Mouse (Mus musculus) neutrophil, adult 5-6 weeks (primary cell): ENCODE results near the gene Adm. TPM values are rescaled to one million over a fixed set of nuclear protein-coding genes. Genes with fewer than 3 reads are reported as not detected.
"Not testable (repeated sequence)": the region's sequence is repeated elsewhere in the genome, so short reads cannot be mapped to it uniquely, and the experiment has no call there.

Source experiments
- ATAC-seq: fragments of 151-379, 151-347 bp; 2 replicates; pipeline ENCODE4 v1.8.0; 2017; ENCODE audit warnings: mild to moderate bottlenecking, moderate TSS enrichment; ENCODE audit not compliant: insufficient number of reproducible peaks, poor library complexity, low FRiP score, severe bottlenecking; ENCODE audit errors: extremely low read depth
- total RNA-seq: library from RNA; stranded (forward); fragments of 200-1000 nt; gene quantifications from 2 replicates; pipeline ENCODE4 v1.2.3, GENCODE M21; 2017

The Adm gene
- 0.35 TPM in 1 of 2 replicates, not detected in the other for total RNA-seq

- ATAC-seq, result peak; percentile 21; the same call in 1 of the 2 replicates
Observed at GRCm38 (mm10) chr7:110627486-110628272, at the start of gene Adm. Gene Adm (plus strand): TSS chr7:110627661.

DNA sequence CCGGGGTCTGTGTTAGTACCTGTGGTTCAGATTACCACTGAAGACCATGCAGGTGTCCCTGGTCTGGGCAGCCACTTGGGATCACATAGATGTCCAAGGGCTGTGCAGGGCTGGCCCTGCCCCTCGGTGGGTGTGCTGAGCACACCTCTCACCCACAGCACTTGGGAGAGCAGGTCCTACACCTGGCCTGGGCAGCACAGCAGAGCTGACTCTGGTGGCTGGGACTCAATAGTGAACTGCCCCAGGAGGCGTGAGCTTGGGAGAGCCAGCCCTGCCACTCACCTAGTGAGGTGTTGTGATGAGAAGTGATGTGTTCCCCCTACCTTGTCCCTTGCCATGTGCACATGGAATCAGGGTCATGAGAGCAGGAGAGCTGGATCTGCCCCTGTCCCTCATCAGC is 43.8 kb upstream of the Adm start:
- ATAC-seq, result no peak

DNA sequence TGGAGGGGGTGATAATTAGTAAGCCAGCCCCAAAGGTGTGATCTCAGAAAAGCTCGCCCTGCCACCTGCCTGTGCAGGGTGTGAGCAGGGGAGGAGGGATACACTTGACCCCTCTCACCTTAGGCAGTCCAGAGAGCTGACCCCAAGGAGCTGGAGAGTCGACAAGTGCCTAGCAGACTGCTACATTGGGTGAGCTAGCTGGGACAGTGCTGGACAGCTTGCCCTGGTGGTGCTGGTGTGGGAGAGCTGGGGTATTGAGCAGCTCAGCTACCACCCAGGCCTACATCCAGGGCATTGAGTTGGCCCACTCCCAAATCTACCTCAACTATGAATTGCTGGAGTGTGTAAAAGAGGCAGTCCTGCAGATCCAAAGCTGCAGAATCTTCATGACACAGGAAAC is 43.3 kb upstream of the Adm start:
- ATAC-seq, result no peak

DNA sequence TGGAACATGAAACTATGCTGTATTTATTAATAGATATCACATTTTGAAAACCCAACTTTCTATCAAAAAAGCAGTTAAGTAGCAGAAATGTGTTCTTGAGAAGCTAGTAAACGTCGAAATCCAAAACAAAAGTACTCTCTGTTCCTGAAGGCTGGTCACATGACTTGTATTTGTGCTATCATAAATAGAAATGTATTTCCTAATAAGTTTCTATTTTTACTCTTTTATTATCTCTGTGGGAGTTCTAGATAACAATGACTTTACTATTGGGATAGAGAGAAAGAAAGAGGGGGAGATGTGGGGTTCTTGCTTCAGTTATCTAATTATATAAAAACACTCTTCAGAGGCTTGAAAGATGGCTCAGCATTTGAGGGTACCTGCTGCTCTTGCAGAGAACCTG is 42.2 kb upstream of the Adm start:
- ATAC-seq, result no peak

DNA sequence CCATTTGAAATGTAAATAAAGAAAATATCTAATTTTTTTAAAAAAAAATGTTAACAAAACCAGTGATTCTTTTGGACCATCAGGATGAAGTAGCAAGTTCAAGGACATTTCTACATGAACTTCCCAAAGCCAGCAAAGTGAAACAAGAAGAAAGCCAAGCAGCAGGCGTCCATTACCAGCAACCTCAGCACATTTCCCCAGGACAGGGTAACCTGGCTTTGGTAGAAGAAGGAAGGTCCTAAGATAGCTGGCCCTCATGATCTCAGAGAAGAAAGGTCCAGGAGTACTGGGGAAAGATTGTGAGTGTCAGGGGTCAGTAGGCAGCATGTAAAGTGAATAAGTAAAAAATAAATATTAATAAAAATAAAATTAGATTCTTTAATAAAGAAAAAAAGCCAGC is 39.7 kb upstream of the Adm start:
- no peak for ATAC-seq

DNA sequence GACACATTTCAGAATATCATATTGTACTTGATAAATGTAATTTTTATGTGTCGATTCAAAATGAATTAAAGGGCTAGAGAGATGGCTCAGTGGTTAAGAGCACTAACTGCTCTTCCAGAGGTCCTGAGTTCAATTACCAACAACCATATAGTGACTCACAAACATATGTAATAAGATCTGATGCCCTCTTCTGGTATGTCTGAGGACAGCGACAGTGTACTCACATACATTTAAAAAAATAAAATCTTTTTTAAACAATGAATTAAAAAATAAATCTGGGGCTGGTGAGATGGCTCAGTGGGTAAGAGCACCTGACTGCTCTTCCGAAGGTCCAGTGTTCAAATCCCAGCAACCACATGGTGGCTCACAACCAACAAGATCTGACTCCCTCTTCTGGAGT is 33.5 kb upstream of the Adm start:
- not testable (repeated sequence) for ATAC-seq

DNA sequence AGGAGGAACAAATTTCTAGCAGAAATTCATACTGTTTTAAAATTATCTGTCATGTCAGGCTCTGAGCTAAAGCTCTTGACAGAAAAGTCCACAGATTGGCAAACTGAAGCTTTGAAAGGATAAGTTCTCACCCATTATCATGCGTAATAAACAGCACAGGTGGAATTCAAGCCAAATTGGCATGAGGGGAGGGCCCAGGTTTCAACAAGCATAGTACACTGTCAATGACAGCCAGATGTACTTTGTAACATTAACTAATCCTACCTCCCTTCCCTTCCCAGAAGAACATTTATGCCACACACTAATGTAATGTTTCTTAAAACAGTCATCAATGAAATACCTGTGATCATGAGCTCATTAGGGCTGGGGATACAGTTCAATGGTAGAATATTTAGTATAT is 30.3 kb upstream of the Adm start:
- ATAC-seq, result no peak

DNA sequence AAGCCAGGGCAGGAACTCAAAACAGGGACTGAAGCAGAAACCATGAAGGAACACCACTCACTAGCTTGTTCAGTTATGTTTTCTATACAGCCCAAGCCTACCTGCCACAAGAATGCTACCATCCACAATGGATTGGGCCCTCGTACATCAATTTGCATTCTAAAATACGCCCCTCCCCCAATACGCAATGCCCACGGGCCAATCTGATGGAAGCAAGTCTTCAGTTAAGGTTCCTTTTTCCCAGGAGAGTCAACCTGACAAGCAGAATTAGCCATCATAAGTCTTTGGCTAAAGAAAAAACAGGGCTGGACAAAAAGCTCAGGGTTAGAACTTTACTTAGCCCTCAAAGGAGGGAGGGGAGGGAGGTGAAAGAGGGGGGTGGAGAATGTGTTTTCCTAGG is 22.0 kb upstream of the Adm start:
- no peak for ATAC-seq

DNA sequence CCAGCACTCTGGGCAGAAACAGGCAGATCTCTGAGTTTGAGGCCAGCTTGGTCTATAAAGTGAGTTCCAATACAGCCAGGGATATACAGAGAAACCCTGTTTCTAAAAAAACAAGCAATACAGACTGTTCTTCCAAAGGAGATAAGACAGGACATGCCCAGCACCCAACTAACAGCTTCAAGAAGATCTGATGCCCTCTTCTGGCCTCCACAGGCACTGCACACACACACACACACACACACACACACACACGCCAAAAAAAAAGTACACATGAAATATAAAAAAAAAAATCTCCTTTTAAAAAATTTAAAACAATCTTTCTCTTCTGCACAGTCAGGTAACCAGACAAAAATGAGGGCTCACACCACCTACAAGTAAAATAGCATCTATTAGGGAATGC is 20.6 kb upstream of the Adm start:
- ATAC-seq, result no peak

DNA sequence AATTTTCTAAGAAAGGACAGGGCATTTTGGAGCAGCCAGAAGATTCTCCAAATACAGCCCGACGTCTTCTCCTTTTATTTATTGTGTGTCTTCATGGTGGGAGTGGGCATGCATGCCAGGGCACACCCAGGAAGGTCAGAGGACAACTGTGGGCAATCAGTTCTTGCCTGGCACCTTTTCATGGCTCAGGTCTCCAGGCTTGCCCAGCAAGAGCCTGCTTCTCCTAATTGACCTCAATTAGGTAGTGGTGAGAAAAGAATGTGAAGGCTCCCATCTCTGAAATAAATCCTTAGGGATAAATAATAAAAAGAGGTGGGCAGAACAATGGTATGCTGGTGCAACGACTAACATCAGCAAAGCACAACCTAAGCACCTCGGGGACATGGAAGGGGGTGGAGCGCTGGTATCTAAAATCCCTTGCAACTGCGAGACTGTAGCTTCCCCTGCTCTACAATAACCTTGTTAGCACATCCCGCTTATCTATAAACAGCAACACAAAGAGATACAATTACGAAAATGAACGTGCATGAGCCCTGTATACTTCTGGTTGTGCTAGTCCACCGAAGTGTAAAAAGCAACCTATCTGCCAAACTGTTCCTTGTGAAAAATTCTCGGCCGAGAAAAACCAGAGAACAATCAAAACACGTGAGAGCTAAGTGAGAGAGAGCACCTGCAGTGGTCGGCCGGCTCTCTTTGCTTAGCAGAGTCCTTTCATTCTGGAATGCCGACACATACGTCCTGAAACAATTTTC is 13.9 kb upstream of the Adm start:
- no peak for ATAC-seq

DNA sequence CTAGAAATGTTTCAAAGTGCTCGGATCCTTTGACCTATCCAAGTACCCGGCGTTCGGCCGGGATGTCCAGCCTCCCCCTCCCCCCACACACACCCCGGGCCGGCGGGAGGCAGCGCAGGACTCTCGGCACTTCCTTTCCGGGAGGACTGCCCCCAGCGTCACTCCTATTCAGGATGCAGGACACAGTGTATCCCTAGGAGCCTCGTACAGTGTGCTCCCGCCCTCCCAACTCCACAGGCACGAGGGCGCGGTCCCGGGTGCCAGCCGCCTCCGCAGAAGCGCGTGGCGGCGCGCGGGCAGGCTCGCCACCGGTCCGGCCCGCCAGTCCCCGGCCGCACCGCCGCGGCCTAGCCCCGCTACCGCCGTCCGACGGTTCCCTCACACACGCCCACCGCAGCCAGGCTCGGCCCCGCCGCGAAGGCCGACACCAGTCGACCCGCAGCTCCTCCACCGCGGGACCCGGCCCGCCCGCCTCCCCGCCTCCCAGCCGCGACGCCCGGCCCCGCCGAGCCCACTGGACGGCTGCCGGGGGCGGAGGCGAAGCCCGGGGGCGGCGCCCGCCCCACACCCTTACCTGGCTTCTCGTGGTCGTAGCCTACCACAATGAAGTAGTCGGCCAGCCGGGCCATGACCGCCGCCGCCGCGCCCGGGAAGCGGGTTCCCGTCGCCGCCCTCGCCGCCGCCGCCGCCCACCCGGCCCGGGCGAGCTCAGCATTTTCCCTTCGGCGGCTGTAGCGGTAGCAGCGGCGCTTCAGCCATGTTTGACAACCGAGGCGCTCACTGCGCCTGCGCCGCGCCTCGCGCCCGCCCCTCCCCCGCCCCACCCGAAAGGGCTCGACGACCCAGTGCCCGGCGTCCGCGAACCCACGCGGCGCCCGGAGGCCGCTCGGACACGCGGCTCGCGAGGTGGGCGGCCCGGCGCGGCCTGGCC is 13.1 kb upstream of the Adm start, which contains the start of gene Sbf2:
Gene Sbf2, minus strand, starts transcription at position 790 of the 931 bp plus-strand sequence.
- ATAC-seq, result 0 out of 2 replicates have a peak, but pooled peaks have one; percentile 23

DNA sequence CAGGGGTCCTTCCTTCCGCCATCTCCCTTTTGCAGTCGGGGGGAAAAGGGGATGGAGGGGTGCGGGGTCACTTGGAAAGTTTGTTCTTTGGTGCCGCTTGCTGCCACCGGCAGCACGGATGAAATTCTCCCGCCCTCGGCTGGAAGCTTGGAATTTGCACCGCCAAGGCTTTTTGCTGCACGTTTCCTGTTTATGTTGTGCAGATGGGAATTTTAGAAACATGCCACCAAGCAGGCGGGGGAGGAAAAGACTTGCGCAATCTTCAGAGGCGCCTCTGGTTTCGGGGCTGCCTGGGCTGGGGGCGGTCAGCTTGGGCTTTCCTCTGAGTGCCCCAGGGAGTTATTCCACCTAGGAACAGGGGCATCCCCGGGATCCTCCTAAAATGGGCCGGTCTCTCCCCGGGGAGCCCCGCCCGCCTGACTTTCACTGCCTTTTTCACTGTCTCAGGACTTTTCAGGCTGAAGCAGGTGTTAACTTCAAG is 12.3 kb upstream of the Adm start:
- no peak for ATAC-seq

GRCm38 (mm10) chr7:110615792-110616191 is 11.7 kb upstream of the Adm start:
- no peak for ATAC-seq

GRCm38 (mm10) chr7:110619086-110619611 is 8.3 kb upstream of the Adm start:
- no peak for ATAC-seq

DNA sequence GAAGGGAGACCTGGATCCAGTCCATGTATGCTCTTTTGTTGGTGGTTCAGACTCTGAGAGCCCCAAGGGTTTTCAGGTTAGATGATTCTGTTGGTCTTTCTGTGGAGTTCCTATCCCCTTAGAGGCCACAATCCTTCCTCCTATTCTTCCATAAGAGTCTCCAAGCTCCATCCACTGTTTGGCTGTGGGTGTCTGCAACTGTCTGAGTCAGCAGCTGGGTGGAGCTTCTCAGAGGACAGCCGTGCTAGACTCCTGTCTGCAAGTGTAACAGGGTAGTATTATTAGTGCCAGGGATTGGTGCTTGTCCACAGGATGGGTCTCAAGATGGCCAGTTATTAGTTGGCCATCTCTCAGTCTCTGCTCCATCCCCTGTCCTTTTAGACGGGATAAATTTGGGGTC is 3.4 kb upstream of the Adm start:
- no peak for ATAC-seq

DNA sequence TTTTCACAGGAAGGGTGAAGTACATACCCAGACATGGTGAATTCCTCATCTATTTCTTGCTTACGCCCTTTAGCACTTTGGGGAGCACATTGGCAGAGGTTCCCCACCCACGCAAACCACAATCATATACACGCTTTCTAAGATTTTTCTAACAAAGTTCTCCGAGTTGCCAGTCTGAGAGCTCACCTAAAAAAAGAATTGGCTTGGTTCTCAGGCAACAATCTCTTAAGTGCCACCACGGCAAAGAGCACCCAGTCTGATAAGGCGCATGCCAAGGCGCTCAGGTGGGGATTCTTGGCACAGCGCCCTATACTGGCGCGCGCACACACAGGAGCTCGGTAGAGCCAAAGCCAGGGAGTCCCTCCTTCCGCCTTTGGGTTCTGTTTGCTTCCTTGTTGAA is 2.5 kb upstream of the Adm start:
- no peak for ATAC-seq

DNA sequence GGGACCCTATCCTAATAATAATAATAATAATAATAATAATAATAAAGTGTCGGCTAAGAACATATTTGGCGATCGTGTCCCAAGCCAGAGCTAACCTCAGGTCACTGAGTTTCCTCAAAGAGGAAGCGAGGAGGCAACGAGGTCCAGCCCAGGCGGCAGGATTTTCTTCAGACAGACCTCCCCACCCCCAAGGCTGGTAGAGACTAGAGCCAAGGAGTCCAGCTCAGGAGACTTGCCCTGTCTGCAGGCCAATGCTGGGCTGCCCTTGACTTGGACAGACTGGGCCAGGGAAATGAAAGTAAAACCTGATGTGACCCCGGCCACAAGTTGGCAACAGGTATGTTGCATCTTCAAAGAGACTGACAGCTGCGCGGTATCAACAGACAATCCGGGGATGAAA is 2.0 kb upstream of the Adm start:
- ATAC-seq, result no peak

GRCm38 (mm10) chr7:110626186-110627098 is 1.0 kb upstream of the Adm start:
- ATAC-seq, result no peak
